Mouse (Mus musculus) heart, postnatal 0 days (tissue): ENCODE data around the gene Ssbp2. TPM values are rescaled to one million over a fixed set of nuclear protein-coding genes. Genes with fewer than 3 reads are reported as not detected.

ENCODE experiments used
- ATAC-seq: fragments of 200-750 bp; cut with Nextera tagmentation; 2 replicates; pipeline ENCODE4 v1.8.0; 2017; ENCODE audit warnings: low read depth, moderate number of reproducible peaks, moderate library complexity; ENCODE audit not compliant: insufficient read depth
- DNase-seq: peaks from one replicate; pipeline ENCODE4 v3.0.0-alpha.2; 2016; ENCODE audit warnings: low spot score
- H3K27ac ChIP-seq: fragments of 300-500 bp; sonication (generic); 2 replicates; pipeline ENCODE4 v1.5.1; 2014; ENCODE audit warnings: low read depth, mild to moderate bottlenecking
- H3K27me3 ChIP-seq: fragments of 300-500 bp; sonication (generic); 2 replicates; pipeline ENCODE4 v1.6.1; 2014; ENCODE audit warnings: low read length, mixed read lengths; ENCODE audit not compliant: control insufficient read depth, insufficient read depth
- H3K36me3 ChIP-seq: fragments of 300-500 bp; sonication (generic); replicated peaks from 2 replicates; pipeline ENCODE4 v1.6.1; 2014; ENCODE audit warnings: low read length, mixed read lengths; ENCODE audit not compliant: control insufficient read depth, insufficient read depth
- H3K4me1 ChIP-seq: fragments of 300-500 bp; sonication (generic); 2 replicates; pipeline ENCODE4 v1.6.1; 2014; ENCODE audit warnings: antibody characterized with exemption; ENCODE audit not compliant: control insufficient read depth, insufficient read depth
- H3K4me2 ChIP-seq: fragments of 300-500 bp; sonication (generic); 2 replicates; pipeline ENCODE4 v1.6.1; 2014; ENCODE audit warnings: low read depth, mild to moderate bottlenecking, low read length, moderate library complexity
- H3K4me3 ChIP-seq: fragments of 300-500 bp; sonication (generic); 2 replicates; pipeline ENCODE4 v1.5.1; 2014; ENCODE audit warnings: low read depth, low read length
- H3K9ac ChIP-seq: fragments of 300-500 bp; sonication (generic); replicated peaks from 2 replicates; pipeline ENCODE4 v1.6.1; 2014; ENCODE audit warnings: low read depth, low read length, mixed read lengths
- H3K9me3 ChIP-seq: fragments of 300-500 bp; sonication (generic); replicated peaks from 2 replicates; pipeline ENCODE4 v1.6.1; 2016; ENCODE audit warnings: low read length; ENCODE audit not compliant: control insufficient read depth
- CTCF ChIP-seq: IDR thresholded peaks from 2 replicates; pipeline ENCODE4 v1.5.1; 2016; ENCODE audit warnings: antibody characterized with exemption, control low read depth, low read depth
- EP300 ChIP-seq: IDR thresholded peaks from 2 replicates; pipeline ENCODE4 v1.6.1; 2016; ENCODE audit warnings: antibody characterized with exemption, low read depth
- WGBS: fragments of 180-500 bp; shearing (Covaris S2); extraction: QIAGEN DNeasy Blood & Tissue Kit; methylation state at CpG from one replicate; pipeline ENCODE4 v1.1.7; 2014; 5-methylcytosine and 5-hydroxymethylcytosine counted together
- polyA plus RNA-seq: library from polyadenylated mRNA; unstranded; fragments of >200 nt; fragmentation: Nextera tagmentation; extraction: Ambion mirVana; gene quantifications from 2 replicates; pipeline ENCODE4 v1.2.1, GENCODE M21; 2015
- total RNA-seq: library from RNA; depleted of rRNA; stranded (reverse); fragments of >200 nt; gene quantifications from 2 replicates; pipeline ENCODE4 v1.2.3, GENCODE M21; 2014; ENCODE audit warnings: low replicate concordance

Gene Ssbp2
- total and polyA plus RNA-seq, 2 experiments from 2014 or later, result 70.8 to 74.2 TPM

DNA sequence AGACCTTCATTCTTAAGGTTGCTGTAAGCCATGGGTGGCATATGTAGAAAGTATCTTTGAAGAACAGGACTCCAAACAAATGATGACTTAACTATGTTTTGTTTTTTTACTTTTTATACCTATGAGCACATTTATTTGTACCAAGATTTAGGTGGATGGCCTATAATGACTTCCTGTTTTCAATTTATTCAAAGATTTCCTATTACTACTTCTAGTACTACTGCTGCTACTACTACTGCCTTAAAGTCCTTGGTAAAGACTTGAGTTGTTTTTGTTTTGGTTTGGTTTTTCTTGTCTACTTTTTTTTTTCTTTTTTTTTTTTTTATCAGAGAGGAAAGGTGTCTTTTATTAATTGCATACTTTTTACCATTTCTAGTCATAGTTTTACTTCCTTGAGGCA lies 121.4 kb downstream of the Ssbp2 start:
- Histone ChIP-seq H3K4me1 (no peaks in the 10 kb centered on the region), H3K9me3 (no peaks in the 10 kb centered on the region), H3K36me3 (no peaks in the 10 kb centered on the region), H3K4me3 (no peak overlapping the region), H3K27ac (no peak overlapping the region), H3K9ac (no peak overlapping the region), H3K27me3 (no peaks in the 10 kb centered on the region), H3K4me2 (no peak overlapping the region)
- DNase-seq, result no peak
- TF ChIP-seq EP300, result no peak
- no peak for TF ChIP-seq CTCF
- ATAC-seq, result no peak

DNA sequence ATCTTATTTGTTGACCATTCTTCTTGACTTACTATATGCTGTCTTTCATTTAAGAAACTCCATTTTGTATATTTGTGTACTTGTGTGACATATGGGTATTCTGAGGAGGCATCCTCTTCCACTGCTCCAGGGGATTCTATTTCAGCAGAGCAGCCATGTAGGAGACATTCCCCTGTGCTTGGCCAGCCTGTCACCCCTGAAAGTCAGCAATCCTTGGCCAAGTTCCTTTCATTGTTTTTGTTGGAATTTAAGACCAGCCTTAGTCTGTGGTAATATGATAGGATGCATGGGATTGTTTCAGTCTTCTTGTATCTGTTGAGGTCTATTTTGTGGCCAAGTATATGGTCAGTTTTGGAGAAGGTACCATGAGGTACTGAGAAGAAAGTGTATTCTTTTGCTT lies 122.1 kb downstream of the Ssbp2 start:
- Histone ChIP-seq H3K27me3 (no peaks in the 10 kb centered on the region), H3K27ac (no peak overlapping the region), H3K4me2 (no peak overlapping the region), H3K4me1 (no peaks in the 10 kb centered on the region), H3K9me3 (no peaks in the 10 kb centered on the region), H3K9ac (no peak overlapping the region), H3K36me3 (no peaks in the 10 kb centered on the region), H3K4me3 (no peak overlapping the region)
- ATAC-seq, result no peak
- TF ChIP-seq EP300, result no peak
- TF ChIP-seq CTCF, result no peak
- no peak for DNase-seq

DNA sequence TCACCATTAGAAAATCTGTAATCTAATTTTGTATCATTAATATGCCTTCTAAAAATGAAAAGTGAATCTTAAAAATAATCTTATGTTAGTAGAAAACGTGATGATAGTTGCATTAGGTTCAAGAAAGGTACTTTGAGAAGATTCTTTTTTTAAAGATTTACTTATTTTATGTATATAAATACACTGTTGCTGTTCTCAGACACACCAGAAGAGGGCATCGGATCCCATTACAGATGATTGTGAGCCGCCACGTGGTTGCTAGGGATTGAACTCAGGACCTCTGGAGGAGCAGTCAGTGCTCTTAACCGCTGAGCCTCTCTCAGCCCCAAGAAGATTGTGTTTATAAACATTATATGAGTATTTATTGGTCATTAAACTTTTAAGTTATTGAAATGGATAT lies 126.3 kb downstream of the Ssbp2 start:
- no peaks in the 10 kb centered on the region for H3K27me3 ChIP-seq
- no peak overlapping the region for H3K27ac ChIP-seq
- DNase-seq (no peak), ATAC-seq (no peak)
- TF ChIP-seq EP300, result no peak
- no peak for TF ChIP-seq CTCF
- no peaks in the 10 kb centered on the region for H3K36me3 ChIP-seq
- H3K4me3 ChIP-seq, result no peak overlapping the region
- H3K9me3 ChIP-seq, result no peaks in the 10 kb centered on the region
- no peak overlapping the region for H3K4me2 ChIP-seq
- 81% methylated on average over 5 of the region's 5 CpGs for WGBS
- H3K4me1 ChIP-seq, result no peaks in the 10 kb centered on the region
- no peak overlapping the region for H3K9ac ChIP-seq

DNA sequence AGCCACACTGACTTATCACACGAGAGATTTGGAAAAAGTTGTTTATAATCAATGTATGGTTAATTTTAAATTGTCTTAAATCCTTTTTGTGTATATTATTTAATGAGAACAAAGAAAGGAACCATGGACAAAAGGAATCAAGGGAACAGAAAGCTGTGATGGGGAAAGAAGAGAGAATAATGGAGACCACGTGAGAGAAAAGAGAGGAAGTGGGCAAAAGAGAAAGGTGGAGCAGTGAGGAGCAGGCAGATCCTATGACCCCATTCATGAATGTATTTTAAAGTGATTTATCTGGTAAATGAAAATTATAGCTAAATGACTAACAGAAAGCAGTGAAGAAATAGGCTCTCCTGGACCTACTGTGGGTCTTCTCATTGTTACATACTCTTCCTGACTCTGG lies 128.4 kb downstream of the Ssbp2 start:
- H3K4me2 ChIP-seq, result no peak overlapping the region
- DNase-seq (no peak), ATAC-seq (no peak)
- no peaks in the 10 kb centered on the region for H3K9me3 ChIP-seq
- 81% methylated on average over 2 of the region's 2 CpGs for WGBS
- no peak overlapping the region for H3K4me3 ChIP-seq
- H3K9ac ChIP-seq, result no peak overlapping the region
- no peaks in the 10 kb centered on the region for H3K27me3 ChIP-seq
- TF ChIP-seq CTCF (no peak), EP300 (no peak)
- H3K4me1 ChIP-seq, result no peaks in the 10 kb centered on the region
- no peak overlapping the region for H3K27ac ChIP-seq
- H3K36me3 ChIP-seq, result no peaks in the 10 kb centered on the region

DNA sequence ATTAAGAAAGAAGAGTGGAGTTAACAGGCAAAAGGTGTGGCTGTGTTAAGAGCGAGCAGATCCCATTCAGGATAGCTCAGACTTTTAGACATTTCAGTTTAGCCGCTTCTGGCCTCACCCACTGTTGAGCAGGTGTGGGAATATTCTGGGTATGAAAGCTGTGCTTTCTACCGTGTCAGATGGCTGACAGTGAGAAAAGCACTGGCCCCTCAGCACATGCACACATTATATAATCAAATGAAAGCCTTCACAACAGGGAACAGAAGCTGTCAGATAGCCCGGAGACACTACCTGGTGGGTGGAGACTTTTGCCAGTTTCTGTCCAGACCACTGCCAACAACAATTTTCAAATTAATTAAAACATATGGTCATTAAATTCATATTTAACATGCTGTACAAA lies 131.8 kb downstream of the Ssbp2 start:
- no peak overlapping the region for H3K4me3 ChIP-seq
- DNase-seq (no peak), ATAC-seq (no peak)
- 86% methylated on average over 4 of the region's 4 CpGs for WGBS
- H3K27ac ChIP-seq, result no peak overlapping the region
- no peaks in the 10 kb centered on the region for H3K4me1 ChIP-seq
- no peak overlapping the region for H3K4me2 ChIP-seq
- H3K36me3 ChIP-seq, result no peaks in the 10 kb centered on the region
- H3K9ac ChIP-seq, result no peak overlapping the region
- H3K27me3 ChIP-seq, result no peaks in the 10 kb centered on the region
- H3K9me3 ChIP-seq, result no peaks in the 10 kb centered on the region
- TF ChIP-seq EP300 (no peak), CTCF (no peak)

DNA sequence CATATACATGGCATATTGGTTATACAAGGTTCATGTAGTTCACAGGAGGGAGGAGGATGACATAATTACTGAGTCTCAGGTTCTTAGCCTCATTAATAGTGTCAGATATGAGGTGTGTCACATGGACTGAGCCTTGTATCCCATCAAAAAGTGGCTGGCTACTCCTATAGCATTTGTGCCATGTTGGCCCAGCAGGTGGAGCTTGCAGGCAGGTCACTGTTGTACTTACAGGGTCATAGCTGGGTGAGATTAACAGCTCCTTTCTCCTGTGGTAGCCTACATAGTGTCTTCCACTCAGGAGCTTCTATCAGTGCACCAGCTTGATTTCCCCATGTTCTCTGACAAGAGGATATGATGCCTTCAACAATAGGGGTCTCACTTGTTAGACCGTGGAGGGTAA lies 135.2 kb downstream of the Ssbp2 start:
- H3K9ac ChIP-seq, result no peak overlapping the region
- no peaks in the 10 kb centered on the region for H3K9me3 ChIP-seq
- TF ChIP-seq CTCF, result peak; percentile 16; the same call in 1 of the 2 replicates
- TF ChIP-seq EP300, result no peak
- no peak overlapping the region for H3K4me2 ChIP-seq
- ATAC-seq (no peak), DNase-seq (no peak)
- no peaks in the 10 kb centered on the region for H3K27me3 ChIP-seq
- H3K4me1 ChIP-seq, result no peaks in the 10 kb centered on the region
- no peak overlapping the region for H3K4me3 ChIP-seq
- no peak overlapping the region for H3K27ac ChIP-seq
- no peaks in the 10 kb centered on the region for H3K36me3 ChIP-seq
- 89% methylated on average over 1 of the region's 1 CpGs for WGBS
